Mouse (Mus musculus) mesoderm, embryonic 11.5 days (tissue): ENCODE results near the gene Eci2.
A peak's percentile ranks its signal among the peaks of the same experiment; 100 is the strongest.
"Not testable (repeated sequence)": the region's sequence is repeated elsewhere in the genome, so short reads cannot be mapped to it uniquely, and the experiment has no call there.

Experiments used
- DNase-seq: peaks from one replicate; pipeline ENCODE4 v3.0.0-alpha.2; 2012; ENCODE audit warnings: low read depth, low spot score

Eci2 gene

GRCm38 (mm10) chr13:34991581-34992273 is 35.2 kb downstream of the Eci2 start:
- DNase-seq = no peak

- DNase-seq = not testable (repeated sequence)
Observed at GRCm38 (mm10) chr13:34983479-34983878, 43.4 kb downstream of the Eci2 start.

DNA sequence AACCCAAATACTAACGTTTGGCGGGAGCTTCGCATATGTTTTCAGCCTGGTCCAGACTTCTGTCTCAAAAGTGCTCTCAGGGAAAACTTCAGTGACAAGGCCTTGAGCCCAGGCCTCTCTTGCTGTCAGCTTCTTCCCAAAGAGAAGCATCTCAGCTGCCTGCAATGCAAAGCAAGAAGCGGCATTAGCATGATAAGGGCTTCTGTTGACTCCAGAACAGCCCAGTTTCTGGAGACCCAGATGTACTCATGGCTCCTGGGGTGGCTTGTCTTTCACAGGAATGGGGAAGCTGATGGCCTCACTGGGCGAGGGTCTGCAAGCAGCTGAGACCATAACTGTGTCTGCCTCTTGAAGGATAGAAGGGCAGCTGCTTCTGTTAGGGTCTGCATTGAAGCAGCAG is 48.3 kb downstream of the Eci2 start:
- DNase-seq = not testable (repeated sequence)

- DNase-seq = no peak
Observed at GRCm38 (mm10) chr13:34977410-34977809, 49.5 kb downstream of the Eci2 start.

GRCm38 (mm10) chr13:34976116-34976515 is 50.8 kb downstream of the Eci2 start:
- no peak for DNase-seq

DNA sequence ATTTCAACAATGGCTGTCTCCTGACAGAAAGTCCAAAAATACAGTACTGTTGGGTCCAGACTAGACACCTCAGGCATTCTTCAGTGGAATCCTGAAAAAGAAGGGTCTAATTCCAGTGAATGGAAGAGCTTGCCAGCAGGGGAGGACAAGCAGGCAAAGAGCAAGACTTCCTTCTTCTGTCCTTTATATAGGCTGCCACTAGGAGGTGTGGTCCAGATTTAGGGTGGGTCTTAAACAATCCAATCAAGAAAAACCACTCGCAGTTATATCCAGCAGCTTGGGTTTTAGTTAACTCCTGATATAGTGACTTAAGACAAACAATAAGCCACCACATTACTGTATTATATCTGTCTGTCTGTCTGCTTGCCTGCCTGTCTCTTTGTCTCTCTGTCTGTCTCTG is 53.1 kb downstream of the Eci2 start:
- peak; percentile 8 for DNase-seq

DNA sequence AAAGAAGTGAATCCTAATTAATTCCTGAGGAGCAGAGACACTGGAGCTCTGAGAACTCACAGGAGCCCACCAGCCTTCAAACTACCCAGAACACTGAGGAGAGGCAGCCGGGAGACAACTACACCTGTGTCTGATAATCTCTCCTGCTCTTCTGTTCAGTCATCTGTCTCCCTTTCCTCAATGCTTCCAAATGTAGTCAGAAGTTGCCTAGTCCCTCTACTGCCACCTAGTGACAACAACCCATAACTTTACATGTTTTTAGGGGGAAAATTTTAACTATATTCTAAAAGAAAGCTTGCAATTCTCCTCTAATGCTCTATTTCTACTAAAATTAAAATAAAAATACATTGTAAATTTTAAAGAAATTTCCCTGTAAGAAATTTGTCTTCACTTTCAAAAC is 53.7 kb downstream of the Eci2 start:
- DNase-seq = peak; percentile 52

DNA sequence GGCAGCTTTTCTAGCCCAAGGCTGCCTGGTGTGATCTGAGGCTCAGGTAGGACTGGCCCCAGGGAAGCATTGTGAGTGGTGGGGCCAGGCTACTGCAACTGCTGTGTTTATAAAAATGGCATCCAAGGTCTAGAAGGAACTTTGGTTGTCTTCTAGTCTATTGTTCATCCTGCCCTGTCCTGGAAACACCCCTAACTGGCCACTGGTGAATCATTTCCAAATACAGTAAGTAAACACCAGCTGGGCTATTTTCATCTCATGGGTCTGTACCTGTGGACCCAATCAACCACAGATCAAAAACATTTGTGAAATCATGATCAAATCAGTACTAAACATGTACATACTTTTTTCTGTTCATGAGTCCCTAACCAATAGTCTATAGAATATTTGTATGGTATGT is 54.4 kb downstream of the Eci2 start:
- not testable (repeated sequence) for DNase-seq

GRCm38 (mm10) chr13:34965647-34966046 is 61.2 kb downstream of the Eci2 start:
- DNase-seq = not testable (repeated sequence)

DNA sequence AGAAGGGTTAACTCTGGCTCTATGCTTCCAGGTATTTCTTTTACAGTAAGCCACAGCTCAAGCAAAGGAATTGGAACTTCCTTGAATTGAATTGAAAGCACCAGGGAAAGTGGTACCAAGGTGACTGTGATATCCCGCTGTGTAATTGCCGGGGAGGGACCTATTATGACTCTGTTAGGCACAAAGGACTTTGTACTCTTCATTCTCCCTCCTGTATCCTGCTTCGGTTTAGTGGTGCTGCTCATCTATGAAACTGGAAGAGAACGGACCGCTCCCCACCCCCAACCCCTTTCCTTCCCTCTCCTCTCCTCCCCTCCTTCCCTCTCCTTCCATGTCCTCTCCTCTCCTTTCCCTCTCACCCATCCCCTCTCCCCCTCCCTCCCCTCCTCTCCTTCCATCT is 62.0 kb downstream of the Eci2 start:
- DNase-seq = no peak

DNA sequence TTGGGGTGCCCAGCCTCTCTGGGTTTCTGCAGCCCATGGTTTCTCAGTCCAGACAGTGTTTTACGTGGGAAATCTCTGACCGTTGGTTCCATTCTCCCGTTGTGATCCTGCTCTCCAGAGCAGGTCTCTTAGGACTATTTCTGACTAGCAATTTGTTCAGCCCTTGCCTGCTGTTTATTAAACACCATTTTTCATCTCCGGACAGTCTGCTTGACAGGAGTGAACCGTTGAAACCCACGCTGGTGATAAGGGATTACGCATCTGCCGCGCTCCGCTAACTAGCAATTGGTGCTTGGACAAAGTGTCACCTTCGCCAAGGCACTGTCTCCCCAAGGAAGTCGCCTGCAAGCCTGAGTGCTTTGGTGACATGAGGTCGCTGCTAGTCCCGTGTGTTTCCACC is 62.5 kb downstream of the Eci2 start:
- peak; percentile 9 for DNase-seq

DNA sequence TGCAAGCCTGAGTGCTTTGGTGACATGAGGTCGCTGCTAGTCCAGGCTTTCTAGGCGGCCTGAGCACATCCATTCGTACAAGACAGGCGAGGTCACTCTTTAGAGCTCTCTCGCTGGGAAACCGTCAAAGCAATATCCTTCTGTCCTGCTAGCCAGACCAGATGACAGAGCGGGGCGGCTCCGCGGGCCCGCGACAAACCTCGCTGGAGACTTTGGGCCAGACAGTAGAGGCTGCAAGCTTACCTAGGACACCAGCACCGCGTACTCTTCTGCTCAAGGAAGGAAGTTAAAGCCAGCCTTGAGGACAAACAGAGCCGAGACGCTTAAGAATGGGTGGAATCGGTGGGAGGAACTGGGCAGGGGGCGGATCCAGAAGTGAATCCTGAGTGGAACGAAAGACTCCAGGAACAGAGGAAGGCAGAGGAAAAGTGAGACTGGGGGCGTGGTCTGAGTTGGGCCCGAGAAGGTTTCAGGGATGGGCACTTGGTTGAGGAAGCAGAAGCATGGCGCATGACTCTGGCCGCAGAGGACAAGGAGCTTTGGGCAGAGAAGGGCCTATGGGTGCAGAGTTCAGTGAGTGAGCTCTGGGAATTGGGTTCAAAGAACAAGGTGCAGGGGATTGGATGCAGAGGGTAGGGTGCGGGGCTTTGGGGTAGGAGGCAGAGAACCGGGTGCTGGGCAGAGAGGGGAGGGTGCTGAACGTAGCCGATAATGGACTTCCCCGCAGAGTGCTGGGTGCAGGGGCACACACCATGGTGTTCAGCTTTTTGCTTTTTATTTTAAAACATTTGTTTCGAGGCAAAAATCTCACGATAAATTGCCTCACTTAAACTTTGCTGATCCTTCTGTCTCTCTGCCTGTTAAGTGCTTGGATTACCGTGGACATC is 63.1 kb downstream of the Eci2 start, which contains the start of gene Eci3:
Eci3 (minus strand) TSS at position 300 of the 887 bp plus-strand sequence.
- peak; percentile 37 for DNase-seq

DNA sequence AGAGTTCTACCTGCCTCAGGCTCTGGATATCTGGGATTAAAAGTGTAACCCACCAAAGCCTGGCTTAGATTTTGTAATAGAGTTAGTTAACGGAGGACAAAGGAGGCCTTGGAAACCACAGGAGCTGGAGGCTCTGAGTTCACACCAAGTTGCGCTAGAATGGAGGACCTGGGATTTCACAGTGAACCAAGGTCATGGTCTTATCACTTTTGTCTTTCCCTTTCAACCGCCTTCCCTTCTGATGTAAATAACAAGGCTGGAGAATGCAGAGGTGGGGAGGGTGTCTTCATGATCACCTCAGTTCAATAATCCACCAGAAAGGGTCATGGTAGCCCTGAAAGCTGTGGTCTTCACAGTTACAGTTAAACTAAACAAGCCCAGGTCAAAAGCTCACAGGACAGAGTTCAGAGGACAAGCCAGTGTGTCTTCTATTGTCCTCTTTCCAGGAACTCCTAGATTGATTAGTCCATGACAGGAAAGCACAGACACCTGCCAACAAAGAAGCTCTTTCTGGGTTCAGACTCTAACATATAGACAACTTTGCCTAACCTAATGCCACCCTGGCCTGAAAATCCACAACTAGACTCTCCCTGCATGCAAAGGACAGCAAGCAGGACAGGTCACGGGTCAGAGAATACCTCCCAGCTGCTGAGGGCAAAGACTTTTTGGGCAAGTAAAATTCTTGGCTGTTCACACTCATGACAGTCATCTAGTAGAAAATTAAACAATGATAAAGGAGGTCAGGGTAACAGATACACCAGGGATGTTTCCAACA is 65.7 kb downstream of the Eci2 start:
- no peak for DNase-seq

- DNase-seq = not testable (repeated sequence)
Observed at GRCm38 (mm10) chr13:34958158-34958557, 68.7 kb downstream of the Eci2 start.

DNA sequence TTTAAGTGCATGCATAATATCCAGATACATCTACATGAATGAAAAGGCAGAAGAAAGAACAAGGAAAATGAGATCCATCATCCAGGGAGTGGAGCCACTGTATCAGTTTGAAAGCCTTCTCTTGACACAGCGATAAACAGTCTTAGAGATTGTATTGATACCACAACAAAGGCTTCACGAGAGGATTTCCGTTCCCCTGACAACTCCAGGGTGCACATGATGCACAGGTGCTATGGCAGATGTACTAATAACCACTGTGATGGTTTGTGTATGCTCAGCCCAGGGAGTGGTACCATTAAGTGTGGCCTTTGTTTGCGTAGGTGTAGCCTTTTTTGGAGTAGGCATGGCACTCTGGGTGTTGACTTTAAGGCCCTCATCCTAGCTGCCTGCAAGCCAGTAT is 70.0 kb downstream of the Eci2 start:
- DNase-seq = no peak

DNA sequence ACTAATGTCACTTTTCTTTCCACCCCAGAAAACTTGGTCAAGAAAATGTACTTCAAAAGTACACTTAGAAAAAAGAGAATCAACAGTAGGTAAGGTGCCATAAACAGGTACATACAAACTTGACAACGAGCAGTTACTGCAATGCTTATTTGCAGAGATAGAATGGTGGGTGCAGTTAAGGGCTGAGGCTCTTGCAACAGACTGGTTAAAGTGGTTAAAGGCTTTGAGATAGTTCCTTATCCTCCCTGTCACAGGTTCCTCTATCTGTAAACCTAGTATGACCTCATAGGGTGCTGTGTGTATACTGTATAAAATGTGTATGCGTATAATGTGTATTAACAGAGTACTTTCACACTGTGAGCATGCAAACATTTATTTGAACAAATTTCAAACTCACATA is 75.5 kb downstream of the Eci2 start:
- not testable (repeated sequence) for DNase-seq

DNA sequence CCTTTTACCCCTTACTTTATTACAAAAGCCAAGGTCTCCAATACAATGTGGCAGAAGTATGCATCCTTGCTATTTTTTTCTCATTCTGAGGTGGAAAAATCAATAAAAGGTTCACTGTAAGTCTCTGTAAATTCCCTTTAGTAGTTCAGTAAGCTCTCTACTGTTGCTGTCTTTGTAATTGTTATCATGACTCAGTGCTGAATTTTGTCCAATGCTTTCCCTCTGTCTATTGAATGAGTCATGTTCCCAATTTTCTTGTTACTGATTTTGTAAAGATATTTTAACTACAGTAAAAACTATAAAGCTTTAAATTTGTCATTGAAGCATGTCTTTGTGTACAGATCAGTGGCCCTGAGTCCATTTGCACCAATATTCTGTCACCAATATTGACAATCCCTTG is 84.5 kb downstream of the Eci2 start:
- DNase-seq = no peak

GRCm38 (mm10) chr13:34934931-34935644 is 91.8 kb downstream of the Eci2 start:
- no peak for DNase-seq
